Mouse (Mus musculus) spleen, adult 10 weeks (tissue): ENCODE results near the gene Atp2a2. TPM values are rescaled to one million over a fixed set of nuclear protein-coding genes. Genes with fewer than 3 reads are reported as not detected.

Source experiments
- polyA plus RNA-seq: library from polyadenylated mRNA; stranded (reverse); fragments of 350-450 nt; fragmentation: Illumina TruSeq; extraction: RNeasy Lipid Tissue Mini Kit (QIAGEN cat#74804); gene quantifications from one replicate; pipeline ENCODE4 v1.2.3, GENCODE M21; 2015; ENCODE audit warnings: low replicate concordance; ENCODE audit not compliant: insufficient read depth

Gene Atp2a2
- polyA plus RNA-seq, result 86.7 TPM

DNA sequence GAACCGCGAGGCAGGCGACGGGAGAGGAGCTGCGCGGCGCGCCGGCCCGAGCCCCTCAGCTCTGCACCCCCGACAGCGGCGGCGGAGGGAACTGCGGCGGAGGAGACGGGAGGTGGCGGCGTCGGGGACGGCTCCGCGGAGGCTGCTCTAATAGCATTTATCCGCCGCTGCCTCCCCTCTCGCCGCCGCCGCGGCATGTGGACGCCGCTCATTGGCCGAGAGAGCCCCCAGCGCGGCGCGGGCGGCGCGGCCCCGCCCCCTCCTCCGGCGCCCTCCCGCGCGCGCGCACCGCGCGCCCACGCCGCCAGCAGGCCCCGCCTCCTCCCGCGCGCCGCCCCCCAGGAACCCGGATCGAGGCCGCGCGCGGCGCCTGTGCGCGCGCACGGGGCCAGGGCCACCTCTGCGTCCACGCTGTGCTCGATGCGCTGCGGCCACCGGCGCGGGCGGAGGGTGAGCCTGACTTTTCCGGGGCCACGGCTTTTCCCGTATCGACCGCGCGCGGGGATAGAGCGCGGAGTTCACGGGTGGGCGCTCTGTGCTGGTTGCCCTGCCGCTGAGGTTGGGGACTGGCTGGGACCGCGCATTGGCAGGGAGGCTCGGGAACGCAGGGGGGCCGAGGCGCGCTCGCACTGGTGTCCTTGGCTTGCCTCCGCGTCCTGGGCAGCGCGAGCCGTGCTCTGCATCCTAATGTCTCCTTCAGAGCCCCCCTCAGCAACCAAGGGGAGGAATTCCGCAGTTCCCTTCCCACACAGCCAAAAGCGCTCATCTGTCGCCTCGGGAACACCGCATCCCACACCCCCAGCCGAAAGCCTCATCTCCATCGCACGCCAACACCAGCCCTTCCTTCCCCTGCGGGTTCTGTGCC is at the start of gene Atp2a2:
Gene Atp2a2 (minus strand): TSS at position 149 of the 865 bp plus-strand sequence.

DNA sequence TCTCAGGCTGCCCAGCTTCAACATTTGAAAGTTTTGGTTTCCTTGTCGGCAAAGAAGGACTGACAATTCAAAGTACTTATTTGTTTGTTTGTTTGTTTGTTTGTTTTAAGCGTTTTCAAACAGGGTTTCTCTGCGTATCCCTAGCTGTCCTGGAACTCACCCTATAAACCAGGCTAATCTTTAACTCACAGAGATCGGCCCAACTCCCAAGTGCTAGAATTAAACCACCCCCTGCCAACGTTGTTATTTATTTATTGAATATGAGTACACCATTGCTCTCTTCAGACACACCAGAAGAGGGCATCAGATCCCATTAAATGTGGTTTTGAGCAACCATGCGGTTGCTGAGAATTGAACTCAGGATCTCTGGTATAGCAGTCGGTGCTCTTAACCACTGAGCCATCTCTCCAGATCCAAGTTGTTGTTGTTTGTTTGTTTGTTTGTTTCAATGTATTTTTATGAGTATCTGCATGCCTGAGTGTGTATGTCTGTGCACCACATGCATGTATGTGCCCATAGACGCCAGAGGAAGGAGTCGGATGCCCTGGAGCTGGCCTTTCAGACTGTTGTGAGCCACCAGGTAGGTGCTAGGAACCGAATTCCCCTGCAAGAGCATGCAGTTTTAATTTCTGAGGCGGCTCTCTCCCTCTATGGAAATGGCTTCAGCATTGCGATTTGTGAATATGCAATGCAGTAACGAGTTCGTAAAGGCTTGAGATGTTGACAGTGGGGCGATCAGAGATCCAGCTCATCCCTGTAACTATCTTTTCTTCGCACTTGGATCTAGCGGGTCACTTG is 80.6 kb downstream of the Atp2a2 start, which contains the start of gene Anapc7:
Gene Anapc7 (plus strand): TSS at position 423 of the 798 bp plus-strand sequence.

Other genes with a start within 250 kb of the Atp2a2 start
- gene Tctn1, start 237.8 kb downstream of the Atp2a2 start, polyA plus RNA-seq, result 8.1 TPM
- 28.4 TPM for gene Pptc7, start 217.9 kb downstream of the Atp2a2 start, polyA plus RNA-seq
- gene Rad9b, start 148.0 kb downstream of the Atp2a2 start, polyA plus RNA-seq, result 18.2 TPM
- 105 TPM for gene Vps29, start 147.9 kb downstream of the Atp2a2 start, polyA plus RNA-seq
- gene Gpn3, start 130.3 kb downstream of the Atp2a2 start, polyA plus RNA-seq, result 20.2 TPM
- gene Fam216a, start 129.9 kb downstream of the Atp2a2 start, polyA plus RNA-seq, result 9.8 TPM
- gene Arpc3, start 110.3 kb downstream of the Atp2a2 start, polyA plus RNA-seq, result 404 TPM
- 22.6 TPM for gene Anapc7, start 80.5 kb downstream of the Atp2a2 start, polyA plus RNA-seq
- 6.6 TPM for gene Ift81, start 112.3 kb upstream of the Atp2a2 start, polyA plus RNA-seq
- gene P2rx7, start 141.7 kb upstream of the Atp2a2 start, polyA plus RNA-seq, result 21.4 TPM
- 69.9 TPM for gene P2rx4, start 205.3 kb upstream of the Atp2a2 start, polyA plus RNA-seq